Mouse (Mus musculus): ENCODE data around the gene Amhr2.

DNA sequence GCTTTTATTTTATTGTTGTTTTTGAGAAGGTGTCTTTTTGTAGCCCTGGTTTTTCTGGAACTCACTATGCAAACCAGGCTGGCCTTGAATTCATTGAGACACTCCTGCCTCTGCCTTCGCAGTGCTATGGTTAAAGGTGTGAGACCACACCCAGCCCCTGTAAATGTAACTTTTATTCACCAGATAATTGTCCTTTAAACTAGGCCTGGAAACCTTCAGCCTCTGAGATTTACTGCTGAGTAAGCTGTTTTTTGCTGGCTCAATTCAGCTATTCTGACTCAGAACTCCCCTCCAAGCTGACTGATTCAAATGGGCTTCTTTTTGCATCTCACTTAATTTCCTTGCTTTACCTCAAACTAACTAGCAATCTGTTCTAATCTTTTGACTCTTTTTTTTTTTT is 18.2 kb upstream of the Amhr2 start:
- TF ChIP-seq CTCF (IDR thresholded peaks at IDR 0.05; ENCODE audit: insufficient read depth, low read depth, low read length) (no peak), POLR2A (IDR thresholded peaks at IDR 0.05; ENCODE audit: insufficient read depth, low read depth, low read length) (no peak)

Measured in olfactory bulb, adult 2 months (tissue).